Mouse (Mus musculus) kidney, adult 18-20 months (tissue): ENCODE data around the gene Fam149a.
"Not testable (repeated sequence)": the region's sequence is repeated elsewhere in the genome, so short reads cannot be mapped to it uniquely, and the experiment has no call there.

ENCODE experiments used
- DNase-seq: peaks from one replicate; pipeline ENCODE4 v3.0.0; 2021

The Fam149a gene

DNA sequence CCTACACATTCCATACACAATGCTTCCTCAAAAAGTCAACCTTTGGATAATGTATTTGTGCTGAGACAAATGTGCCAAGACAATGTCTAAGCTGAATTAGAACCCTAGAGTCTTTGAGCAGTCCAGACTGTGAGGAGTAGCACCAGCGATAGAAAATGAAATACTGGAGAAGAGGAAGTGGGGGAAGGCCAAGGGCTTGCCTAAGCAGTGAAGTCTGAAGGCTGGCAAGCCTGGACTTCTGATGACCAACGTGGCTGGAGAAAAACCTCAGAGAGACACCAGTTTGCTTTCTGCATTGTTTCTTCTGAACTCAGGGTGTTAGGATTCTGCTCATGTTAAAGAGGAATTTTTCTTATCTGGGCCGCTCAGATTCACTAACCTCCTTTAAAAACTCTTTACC lies 51.2 kb downstream of the Fam149a start:
- DNase-seq, result no peak

DNA sequence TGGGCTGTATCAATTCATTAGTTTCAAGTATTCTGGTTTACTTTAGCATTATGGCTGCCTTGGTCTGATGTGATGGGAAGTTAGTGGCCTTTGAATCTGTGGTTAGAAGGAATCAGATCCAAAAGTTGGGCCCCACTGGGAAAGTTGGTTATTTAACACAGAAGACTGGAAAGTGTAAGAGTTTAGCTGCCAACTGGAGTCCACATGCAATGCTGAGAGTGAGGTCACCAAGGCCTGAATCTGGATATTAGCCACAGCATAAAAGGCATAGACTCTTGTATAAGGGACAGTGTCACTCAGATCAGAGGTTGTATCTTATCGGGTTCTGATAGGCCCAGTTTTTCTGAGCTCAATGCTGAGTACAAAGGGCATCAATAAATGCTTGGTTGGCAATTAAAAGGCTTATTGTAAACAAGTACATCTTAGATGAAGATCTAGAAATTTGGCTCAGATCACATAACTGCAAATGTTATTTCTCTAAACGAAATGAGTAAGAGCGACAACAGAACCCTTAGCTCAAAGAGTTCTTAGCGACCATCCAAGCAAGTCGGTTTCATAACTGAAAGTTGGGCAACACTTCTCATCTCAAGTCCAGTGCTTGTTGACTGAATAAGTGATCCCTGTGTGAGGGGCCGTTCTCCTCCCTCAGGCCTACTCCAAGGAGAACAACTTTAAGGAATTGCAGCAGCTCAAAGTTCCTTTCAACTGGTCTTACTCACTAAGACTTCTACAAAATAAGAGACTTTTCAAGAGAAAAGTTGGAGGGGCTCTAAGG lies 52.7 kb downstream of the Fam149a start:
- DNase-seq, result no peak

DNA sequence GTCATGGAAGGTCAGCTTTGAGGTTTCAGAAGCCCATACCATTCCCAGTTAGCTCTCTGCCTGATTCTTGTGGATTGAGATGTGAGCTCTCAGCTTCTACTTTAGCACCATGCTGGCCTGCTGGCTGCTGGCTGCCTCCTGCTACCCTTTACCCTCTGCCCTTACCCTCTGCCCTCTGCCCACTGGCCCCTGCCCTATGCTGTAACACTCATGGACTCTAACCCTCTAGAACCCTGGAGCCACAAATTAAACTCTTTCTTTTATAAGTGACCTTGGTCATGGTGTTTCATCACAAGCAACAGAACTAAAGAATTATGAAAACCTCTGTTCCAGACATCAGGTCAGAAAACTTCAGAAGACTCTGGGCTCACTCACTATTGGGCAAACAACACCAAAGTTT lies 55.0 kb downstream of the Fam149a start:
- DNase-seq, result not testable (repeated sequence)

GRCm38 (mm10) chr8:45324151-45324550 lies 57.9 kb downstream of the Fam149a start:
- DNase-seq, result no peak

- DNase-seq, result no peak
Measured at GRCm38 (mm10) chr8:45321365-45321764, 60.7 kb downstream of the Fam149a start.

GRCm38 (mm10) chr8:45320930-45321329 lies 61.2 kb downstream of the Fam149a start:
- DNase-seq, result no peak

DNA sequence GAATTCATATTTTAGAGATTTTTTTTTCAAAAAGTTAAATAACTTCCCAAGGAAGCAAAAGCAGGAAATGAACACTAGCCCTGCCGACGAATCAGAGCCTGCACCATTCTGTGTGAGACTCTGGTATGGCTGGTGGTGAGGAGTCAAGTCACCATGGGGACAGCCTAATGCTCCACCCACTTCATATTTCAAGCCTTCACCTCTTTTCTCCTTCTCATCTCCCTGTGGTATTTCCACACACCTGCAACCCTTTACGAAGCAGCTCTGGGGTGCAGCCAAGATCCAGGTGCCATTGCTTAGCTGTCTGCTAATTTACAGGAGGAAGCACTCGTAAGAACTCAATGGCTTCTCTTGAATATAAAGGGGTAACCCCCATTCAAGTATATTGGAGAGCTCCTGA lies 71.1 kb downstream of the Fam149a start:
- no peak for DNase-seq

- no peak for DNase-seq
Measured at GRCm38 (mm10) chr8:45308366-45308765, 73.7 kb downstream of the Fam149a start, which contains the start of gene Gm45753. Gene Gm45753 (minus strand): TSS chr8:45308466.

GRCm38 (mm10) chr8:45305479-45305878 lies 76.6 kb downstream of the Fam149a start:
- no peak for DNase-seq

DNA sequence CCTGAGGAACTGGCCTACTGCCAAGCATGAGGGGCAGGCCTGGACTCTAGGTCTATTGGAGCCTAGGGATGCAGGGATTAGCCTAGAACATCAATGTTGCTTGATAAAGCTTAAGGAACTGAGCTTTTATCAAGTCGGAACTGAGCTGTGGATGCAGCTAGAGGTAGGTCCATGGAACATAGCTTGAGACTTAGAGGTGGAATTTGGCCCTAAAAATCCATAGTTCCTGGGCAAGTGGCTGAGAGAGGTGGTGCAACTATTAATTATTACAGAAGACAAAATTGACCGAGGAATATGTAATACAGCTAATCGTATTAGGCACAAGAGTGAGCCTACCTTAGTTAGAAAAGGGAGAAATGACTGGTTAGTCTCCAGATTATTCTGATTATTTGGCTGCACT lies 77.7 kb downstream of the Fam149a start:
- DNase-seq, result no peak

DNA sequence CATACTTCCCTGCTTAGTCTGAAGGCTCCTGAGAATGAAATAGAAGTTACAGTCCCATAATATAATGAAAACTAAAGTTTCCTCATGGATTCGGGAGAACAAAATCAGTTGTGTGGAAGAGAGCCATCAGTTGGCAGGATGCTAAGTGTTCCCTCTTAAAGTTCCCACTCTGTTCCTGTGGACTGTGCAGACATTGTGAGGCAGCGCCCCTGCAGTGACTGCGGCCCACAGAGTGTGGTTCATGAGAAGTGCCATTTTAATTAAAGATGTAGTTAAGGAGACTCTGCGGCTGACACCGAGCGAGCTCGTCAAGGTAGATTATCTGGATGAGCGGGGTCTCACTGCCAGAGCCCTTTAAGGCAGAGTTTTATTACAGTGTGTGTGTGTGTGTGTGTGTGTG lies 79.7 kb downstream of the Fam149a start:
- DNase-seq, result no peak

GRCm38 (mm10) chr8:45295276-45295675 lies 86.8 kb downstream of the Fam149a start:
- no peak for DNase-seq

DNA sequence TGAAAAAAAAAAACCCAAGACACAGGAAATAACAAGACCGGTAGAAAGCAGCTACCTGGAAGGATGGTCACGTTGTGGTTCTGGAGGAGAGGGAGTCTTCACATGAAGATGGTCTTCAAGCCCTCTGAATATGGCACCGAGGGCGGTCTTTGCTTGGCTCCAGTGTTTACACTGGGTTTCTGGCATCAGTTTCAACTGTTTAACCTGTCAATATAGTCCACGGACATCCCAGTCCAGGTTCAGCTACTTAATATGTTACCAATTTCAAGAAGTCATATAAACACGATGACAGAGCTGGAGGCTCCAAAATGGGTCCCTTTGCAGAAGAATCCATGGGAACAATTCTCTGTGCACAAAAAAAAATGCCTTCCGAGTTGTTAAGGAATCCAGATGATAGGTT lies 87.4 kb downstream of the Fam149a start, which contains the start of gene Klkb1:
TSS of gene Klkb1 (minus strand) at position 173 of the 400 bp plus-strand sequence.
- no peak for DNase-seq

- DNase-seq, result no peak
Measured at GRCm38 (mm10) chr8:45291790-45292189, 90.3 kb downstream of the Fam149a start.
